Mouse (Mus musculus): ENCODE results near the gene Olfr285. TPM values are rescaled to one million over a fixed set of nuclear protein-coding genes. Genes with fewer than 3 reads are reported as not detected.

Gene Olfr285
- not detected in 2 replicates for polyA plus RNA-seq (2015; fragmentation: Nextera tagmentation; extraction: Ambion mirVana)

- Histone ChIP-seq H3K9ac (replicated peaks) (no peak within 1 kb of the TSS), H3K4me2 (no peak within 1 kb of the TSS), H3K27ac (replicated peaks) (no peak within 1 kb of the TSS), H3K4me1 (no peaks in the 10 kb centered on the region), H3K4me3 (replicated peaks) (no peak within 1 kb of the TSS), H3K9me3 (replicated peaks) (no peaks in the 10 kb centered on the region), H3K27me3 (replicated peaks) (no peaks in the 10 kb centered on the region), H3K36me3 (no peaks in the 10 kb centered on the region)
- ATAC-seq (ENCODE audit: low FRiP score): no peak
- WGBS: 95% methylated on average over 5 of the region's 5 CpGs
Observed at GRCm38 (mm10) chr15:98317177-98317724, at the start of gene Olfr285. Olfr285 (minus strand) TSS chr15:98317353.

- Histone ChIP-seq H3K36me3 (no peaks in the 10 kb centered on the region), H3K27me3 (replicated peaks) (no peaks in the 10 kb centered on the region), H3K9ac (replicated peaks) (no peak within 1 kb of the TSS), H3K4me2 (no peak within 1 kb of the TSS), H3K9me3 (replicated peaks) (no peaks in the 10 kb centered on the region), H3K4me3 (replicated peaks) (no peak within 1 kb of the TSS), H3K4me1 (no peaks in the 10 kb centered on the region), H3K27ac (replicated peaks) (no peak within 1 kb of the TSS)
- 84% methylated on average over 8 of the region's 8 CpGs for WGBS
- ATAC-seq (ENCODE audit: low FRiP score): no peak
Observed at GRCm38 (mm10) chr15:98340887-98341286, 23.7 kb upstream of the Olfr285 start, which contains the start of gene Olfr284. Olfr284 (minus strand) TSS chr15:98340987.

- WGBS: 61% methylated on average over 6 of the region's 6 CpGs
- Histone ChIP-seq H3K27ac (replicated peaks) (no peak overlapping the region), H3K4me1 (no peaks in the 10 kb centered on the region), H3K9ac (replicated peaks) (no peak overlapping the region), H3K36me3 (no peaks in the 10 kb centered on the region), H3K4me2 (no peak overlapping the region), H3K4me3 (replicated peaks) (no peak overlapping the region), H3K9me3 (replicated peaks) (no peaks in the 10 kb centered on the region), H3K27me3 (replicated peaks) (no peaks in the 10 kb centered on the region)
- ATAC-seq (ENCODE audit: low FRiP score): no peak
Observed at GRCm38 (mm10) chr15:98315703-98316102, 1.4 kb downstream of the Olfr285 start.

GRCm38 (mm10) chr15:98295628-98296551, 21.3 kb downstream of the Olfr285 start, which contains the start of gene Zfp641:
Zfp641 (minus strand) TSS chr15:98296161.
- ATAC-seq (ENCODE audit: low FRiP score): peak; percentile 70
- Histone ChIP-seq H3K9me3 (replicated peaks) (no peaks in the 10 kb centered on the region), H3K27me3 (replicated peaks) (no peaks in the 10 kb centered on the region), H3K27ac (replicated peaks) (peak within 1 kb of the TSS; percentile 61), H3K4me1 (peaks cover 12% of the 10 kb centered on the region), H3K9ac (replicated peaks) (peak within 1 kb of the TSS; percentile 74), H3K36me3 (peaks cover 9% of the 10 kb centered on the region), H3K4me2 (peak within 1 kb of the TSS; percentile 75), H3K4me3 (replicated peaks) (peak within 1 kb of the TSS; percentile 70)
- 2% methylated on average over 59 of the region's 60 CpGs for WGBS

GRCm38 (mm10) chr15:98293651-98294050, 23.5 kb downstream of the Olfr285 start:
- H3K27ac ChIP-seq (replicated peaks): no peak overlapping the region

GRCm38 (mm10) chr15:98288566-98288965, 28.6 kb downstream of the Olfr285 start:
- H3K27me3 ChIP-seq (replicated peaks): no peaks in the 10 kb centered on the region
- peaks cover 41% of the 10 kb centered on the region for H3K36me3 ChIP-seq
- H3K4me2 ChIP-seq: no peak overlapping the region
- no peak for ATAC-seq (ENCODE audit: low FRiP score)
- H3K27ac ChIP-seq (replicated peaks): no peak overlapping the region
- no peak overlapping the region for H3K9ac ChIP-seq (replicated peaks)
- no peaks in the 10 kb centered on the region for H3K9me3 ChIP-seq (replicated peaks)
- H3K4me1 ChIP-seq: no peaks in the 10 kb centered on the region
- WGBS: 75% methylated on average over 12 of the region's 12 CpGs
- no peak overlapping the region for H3K4me3 ChIP-seq (replicated peaks)

More at GRCm38 (mm10) chr15:98293651-98294050, 23.5 kb downstream of the Olfr285 start:
- WGBS: 92% methylated on average over 8 of the region's 8 CpGs
- peaks cover 26% of the 10 kb centered on the region for H3K36me3 ChIP-seq
- H3K4me1 ChIP-seq: peaks cover 12% of the 10 kb centered on the region
- no peak overlapping the region for H3K9ac ChIP-seq (replicated peaks)
- ATAC-seq (ENCODE audit: low FRiP score): no peak
- no peak overlapping the region for H3K4me2 ChIP-seq
- no peaks in the 10 kb centered on the region for H3K9me3 ChIP-seq (replicated peaks)
- no peak overlapping the region for H3K4me3 ChIP-seq (replicated peaks)
- no peaks in the 10 kb centered on the region for H3K27me3 ChIP-seq (replicated peaks)

- WGBS: 74% methylated on average over 7 of the region's 7 CpGs
- Histone ChIP-seq H3K36me3 (peaks cover 37% of the 10 kb centered on the region), H3K9me3 (replicated peaks) (no peaks in the 10 kb centered on the region), H3K27me3 (replicated peaks) (no peaks in the 10 kb centered on the region), H3K4me1 (no peaks in the 10 kb centered on the region), H3K27ac (replicated peaks) (no peak overlapping the region), H3K4me3 (replicated peaks) (no peak overlapping the region), H3K4me2 (no peak overlapping the region), H3K9ac (replicated peaks) (no peak overlapping the region)
- no peak for ATAC-seq (ENCODE audit: low FRiP score)
Observed at GRCm38 (mm10) chr15:98286418-98286817, 30.7 kb downstream of the Olfr285 start.

Other genes with a start within 250 kb of the Olfr285 start
- 85.6 and 94.3 TPM in 2 replicates for gene Pfkm, start 224.8 kb downstream of the Olfr285 start, polyA plus RNA-seq (2015; fragmentation: Nextera tagmentation; extraction: Ambion mirVana)
- gene Senp1, start 223.6 kb downstream of the Olfr285 start, polyA plus RNA-seq (2015; fragmentation: Nextera tagmentation; extraction: Ambion mirVana): 16.8 and 22.5 TPM in 2 replicates
- gene Asb8, start 151.7 kb downstream of the Olfr285 start, polyA plus RNA-seq (2015; fragmentation: Nextera tagmentation; extraction: Ambion mirVana): 61.9 and 62.5 TPM in 2 replicates
- gene Ccdc184, start 150.2 kb downstream of the Olfr285 start, polyA plus RNA-seq (2015; fragmentation: Nextera tagmentation; extraction: Ambion mirVana): 98.5 and 116 TPM in 2 replicates
- not detected in 2 replicates for gene Olfr288, start 121.8 kb downstream of the Olfr285 start, polyA plus RNA-seq (2015; fragmentation: Nextera tagmentation; extraction: Ambion mirVana)
- gene Gm44579, start 96.4 kb downstream of the Olfr285 start, polyA plus RNA-seq (2015; fragmentation: Nextera tagmentation; extraction: Ambion mirVana): 0.13 TPM in 1 of 2 replicates, not detected in the other
- 0.35 and 0.46 TPM in 2 replicates for gene Olfr287, start 96.3 kb downstream of the Olfr285 start, polyA plus RNA-seq (2015; fragmentation: Nextera tagmentation; extraction: Ambion mirVana)
- gene Olfr286, start 82.9 kb downstream of the Olfr285 start, polyA plus RNA-seq (2015; fragmentation: Nextera tagmentation; extraction: Ambion mirVana): 0.06 TPM in 1 of 2 replicates, not detected in the other
- gene H1fnt, start 60.1 kb downstream of the Olfr285 start, polyA plus RNA-seq (2015; fragmentation: Nextera tagmentation; extraction: Ambion mirVana): not detected in 2 replicates
- 10.3 and 11.6 TPM in 2 replicates for gene Zfp641, start 21.2 kb downstream of the Olfr285 start, polyA plus RNA-seq (2015; fragmentation: Nextera tagmentation; extraction: Ambion mirVana)
- not detected in 2 replicates for gene Olfr284, start 23.6 kb upstream of the Olfr285 start, polyA plus RNA-seq (2015; fragmentation: Nextera tagmentation; extraction: Ambion mirVana)
- gene Olfr283, start 63.6 kb upstream of the Olfr285 start, polyA plus RNA-seq (2015; fragmentation: Nextera tagmentation; extraction: Ambion mirVana): not detected in 2 replicates
- not detected in 2 replicates for gene Olfr282, start 113.9 kb upstream of the Olfr285 start, polyA plus RNA-seq (2015; fragmentation: Nextera tagmentation; extraction: Ambion mirVana)
- not detected in 2 replicates for gene Olfr281, start 135.2 kb upstream of the Olfr285 start, polyA plus RNA-seq (2015; fragmentation: Nextera tagmentation; extraction: Ambion mirVana)
- not detected in 2 replicates for gene OR5BS1P, start 152.5 kb upstream of the Olfr285 start, polyA plus RNA-seq (2015; fragmentation: Nextera tagmentation; extraction: Ambion mirVana)
- gene Lalba, start 165.4 kb upstream of the Olfr285 start, polyA plus RNA-seq (2015; fragmentation: Nextera tagmentation; extraction: Ambion mirVana): not detected in 2 replicates
- gene Olfr279, start 175.0 kb upstream of the Olfr285 start, polyA plus RNA-seq (2015; fragmentation: Nextera tagmentation; extraction: Ambion mirVana): not detected in 2 replicates
- 102 and 104 TPM in 2 replicates for gene Kansl2, start 216.9 kb upstream of the Olfr285 start, polyA plus RNA-seq (2015; fragmentation: Nextera tagmentation; extraction: Ambion mirVana)

Measured in neural tube, embryonic 15.5 days (tissue).